Mouse (Mus musculus) CH12.LX (cell line): ENCODE results near the gene Cacna2d1.

Experiments used
- BHLHE40 ChIP-seq: IDR thresholded peaks from 2 replicates; pipeline ENCODE4 v1.6.1; 2011; ENCODE audit warnings: mild to moderate bottlenecking, low read depth, low read length, improper control_type of control experiment
- CTCF ChIP-seq, 2 experiments: IDR thresholded peaks in 1 of 2; conservative IDR thresholded peaks in 1 of 2; 2 replicates each; pipeline ENCODE4 v1.5.1; 2011 to 2012; ENCODE audit warnings: low read depth in 2 of 2, low read length in 2 of 2, improper control_type of control experiment in 1 of 2, inconsistent platforms in 1 of 2, mild to moderate bottlenecking in 1 of 2, moderate library complexity in 1 of 2
- EP300 ChIP-seq: IDR thresholded peaks from 2 replicates; pipeline ENCODE4 v1.6.1; 2011; ENCODE audit warnings: low read length, improper control_type of control experiment
- MAFK ChIP-seq: IDR thresholded peaks from 2 replicates; pipeline ENCODE4 v1.6.1; 2011; ENCODE audit warnings: low read length, improper control_type of control experiment; ENCODE audit not compliant: insufficient replicate concordance
- NELFE ChIP-seq: IDR thresholded peaks from 2 replicates; pipeline ENCODE4 v1.6.1; 2011; ENCODE audit warnings: low read depth, low read length, improper control_type of control experiment
- NRF1 ChIP-seq: IDR thresholded peaks from 2 replicates; pipeline ENCODE4 v1.6.1; 2014; ENCODE audit warnings: low read depth, mild to moderate bottlenecking, inconsistent platforms, low read length, improper control_type of control experiment, moderate library complexity
- POLR2A ChIP-seq: IDR thresholded peaks from 2 replicates; pipeline ENCODE4 v1.6.1; 2011; ENCODE audit warnings: low read depth, mild to moderate bottlenecking, improper control_type of control experiment, low read length
- POLR2AphosphoS2 ChIP-seq: IDR thresholded peaks from 2 replicates; pipeline ENCODE4 v1.6.1; 2011; ENCODE audit warnings: low read depth, low read length, improper control_type of control experiment
- RCOR1 ChIP-seq: conservative IDR thresholded peaks from 2 replicates; pipeline ENCODE4 v1.6.1; 2012; ENCODE audit warnings: low read depth, mild to moderate bottlenecking, inconsistent platforms, low read length, improper control_type of control experiment
- SMC3 ChIP-seq: IDR thresholded peaks from 2 replicates; pipeline ENCODE4 v1.6.1; 2011; ENCODE audit warnings: low read depth, low read length, improper control_type of control experiment
- USF1 ChIP-seq: IDR thresholded peaks from 2 replicates; pipeline ENCODE4 v1.6.1; 2014; ENCODE audit warnings: low read depth, mild to moderate bottlenecking, inconsistent platforms, low read length, improper control_type of control experiment
- USF2 ChIP-seq: conservative IDR thresholded peaks from 2 replicates; pipeline ENCODE4 v1.6.1; 2011; ENCODE audit warnings: low read depth, low read length, improper control_type of control experiment
- ZNF384 ChIP-seq: IDR thresholded peaks from 2 replicates; pipeline ENCODE4 v1.6.1; 2012; ENCODE audit warnings: low read depth, low read length, improper control_type of control experiment, inconsistent platforms

GRCm38 (mm10) chr5:16317680-16318242 lies 383.3 kb downstream of the Cacna2d1 start:
- peak; percentile 40 for TF ChIP-seq POLR2A
- no peak for TF ChIP-seq CTCF (conservative IDR thresholded peaks at IDR 0.05 in 1 of 2, IDR thresholded peaks at IDR 0.05 in 1 of 2; ENCODE audit: low read depth in 2 of 2, low read length in 2 of 2)
- TF ChIP-seq EP300, result peak; percentile 36; the same call in 1 of the 2 replicates
- no peak for TF ChIP-seq NRF1
- TF ChIP-seq ZNF384, result peak; percentile 69
- TF ChIP-seq BHLHE40, result no peak
- TF ChIP-seq MAFK, result no peak
- no peak for TF ChIP-seq NELFE
- TF ChIP-seq SMC3, result no peak
- TF ChIP-seq POLR2AphosphoS2, result no peak
- no peak for TF ChIP-seq RCOR1
- no peak for TF ChIP-seq USF1
- no peak for TF ChIP-seq USF2
